Mouse (Mus musculus) kidney, adult 2 months (tissue): ENCODE data around the gene Sox30.

Experiments
- CTCF ChIP-seq: fragments of 200-500 bp; conservative IDR thresholded peaks from 2 replicates; pipeline ENCODE4 v1.5.1; 2011; ENCODE audit warnings: low read depth, mild to moderate bottlenecking, control low read depth, low read length, moderate library complexity, mixed read lengths; ENCODE audit not compliant: insufficient read depth, insufficient read length
- POLR2A ChIP-seq: fragments of 200-500 bp; IDR thresholded peaks from one replicate; pipeline ENCODE4 v1.6.1; 2011; ENCODE audit warnings: low read depth, low read length, control low read depth

GRCm38 (mm10) chr11:46054311-46054710, 74.2 kb downstream of the Sox30 start:
- no peak for TF ChIP-seq CTCF
- TF ChIP-seq POLR2A, result no peak
